Mouse (Mus musculus): Measurements from ENCODE around the gene Atp6v1e1. TPM values are rescaled to one million over a fixed set of nuclear protein-coding genes. Genes with fewer than 3 reads are reported as not detected.
"Not testable (repeated sequence)": the region's sequence is repeated elsewhere in the genome, so short reads cannot be mapped to it uniquely, and the experiment has no call there.

Atp6v1e1 gene
- polyA plus RNA-seq, 1 experiment from 2014 or later = 130 TPM

GRCm38 (mm10) chr6:120819294-120819693 lies 3.3 kb downstream of the Atp6v1e1 start:
- Histone ChIP-seq H3K9ac (no peak overlapping the region), H3K4me2 (no peak overlapping the region), H3K4me1 (replicated peaks) (peaks cover 17% of the 10 kb centered on the region), H3K9me3 (replicated peaks) (no peaks in the 10 kb centered on the region), H3K36me3 (peaks cover 26% of the 10 kb centered on the region), H3K27ac (no peak overlapping the region), H3K4me3 (no peak overlapping the region), H3K27me3 (no peaks in the 10 kb centered on the region)
- WGBS = 98% methylated on average over 2 of the region's 2 CpGs
- ATAC-seq (replicated peaks; ENCODE audit: insufficient number of reproducible peaks, insufficient read depth, low FRiP score, low read depth) = no peak

DNA sequence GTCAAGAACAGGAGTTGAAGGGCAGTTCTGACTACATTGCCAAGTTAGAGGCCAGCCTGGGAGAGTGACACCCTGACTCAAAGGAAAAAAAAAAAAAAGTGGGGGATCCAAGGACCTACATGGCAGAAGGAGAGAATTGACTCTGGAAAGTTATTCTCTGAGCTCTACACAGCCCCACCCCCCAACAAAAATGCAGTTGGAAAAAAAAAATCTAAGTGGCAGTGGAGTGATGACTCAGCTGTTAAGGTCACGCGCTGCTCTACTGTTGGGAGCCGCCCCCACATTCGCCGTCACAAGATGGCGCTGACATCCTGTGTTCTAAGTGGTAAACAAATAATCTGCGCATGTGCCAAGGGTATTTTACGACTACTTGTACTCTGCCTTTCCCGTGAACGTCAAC lies 10.6 kb downstream of the Atp6v1e1 start:
- H3K4me1 ChIP-seq (replicated peaks); ATAC-seq (replicated peaks; ENCODE audit: insufficient number of reproducible peaks, insufficient read depth, low FRiP score, low read depth); H3K9me3 ChIP-seq (replicated peaks); H3K4me2 ChIP-seq; H3K4me3 ChIP-seq; H3K9ac ChIP-seq; H3K27ac ChIP-seq; H3K27me3 ChIP-seq: not testable (repeated sequence)
- 97% methylated on average over 10 of the region's 10 CpGs for WGBS
- peaks cover 43% of the 10 kb centered on the region for H3K36me3 ChIP-seq

GRCm38 (mm10) chr6:120807738-120808081 lies 14.9 kb downstream of the Atp6v1e1 start:
- Histone ChIP-seq H3K36me3 (peaks cover 83% of the 10 kb centered on the region), H3K9me3 (replicated peaks) (no peaks in the 10 kb centered on the region), H3K27ac (no peak overlapping the region), H3K4me2 (no peak overlapping the region), H3K4me3 (no peak overlapping the region), H3K27me3 (no peaks in the 10 kb centered on the region), H3K4me1 (replicated peaks) (no peaks in the 10 kb centered on the region), H3K9ac (no peak overlapping the region)
- 83% methylated on average over 4 of the region's 4 CpGs for whole genome bisulfite sequencing
- no peak for ATAC-seq (replicated peaks; ENCODE audit: insufficient number of reproducible peaks, insufficient read depth, low FRiP score, low read depth)

DNA sequence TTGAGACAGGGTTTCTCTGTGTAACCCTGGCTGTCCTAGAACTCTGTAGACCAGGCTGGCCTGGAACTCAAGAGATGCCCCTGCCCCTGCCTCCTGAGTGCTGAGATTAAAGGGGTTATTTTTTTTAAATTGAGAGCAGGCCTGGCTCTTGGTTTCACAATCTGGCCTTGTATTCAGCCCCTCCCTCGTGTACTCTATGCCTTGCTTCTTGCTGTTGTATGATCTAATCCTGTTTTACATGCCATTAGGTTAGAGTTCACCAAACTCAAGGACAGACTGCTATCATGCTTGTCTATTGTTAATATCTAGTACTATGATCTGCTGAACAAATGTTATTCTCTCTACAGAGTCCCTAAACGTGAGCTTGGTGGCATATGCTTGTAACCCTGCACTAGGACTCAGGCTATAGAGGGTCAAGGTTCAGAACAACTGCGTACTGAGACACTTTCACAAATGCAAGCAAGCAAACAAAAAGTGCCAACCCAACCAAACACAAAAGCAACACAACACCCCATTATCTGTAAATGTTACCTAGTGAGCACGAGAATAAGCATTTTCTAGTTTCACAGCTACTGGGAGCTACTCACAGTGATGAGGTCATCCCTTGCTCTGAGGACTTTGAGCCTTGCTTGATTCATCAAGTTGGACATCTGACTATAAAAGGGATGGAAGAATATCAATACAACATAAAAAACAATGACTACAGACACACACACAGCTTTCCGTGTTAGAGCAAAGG lies 15.4 kb downstream of the Atp6v1e1 start:
- 77% methylated on average over 5 of the region's 5 CpGs for WGBS
- no peak overlapping the region for H3K4me3 ChIP-seq
- peaks cover 88% of the 10 kb centered on the region for H3K36me3 ChIP-seq
- H3K4me1 ChIP-seq (replicated peaks) = no peaks in the 10 kb centered on the region
- no peaks in the 10 kb centered on the region for H3K9me3 ChIP-seq (replicated peaks)
- no peak overlapping the region for H3K27ac ChIP-seq
- no peak overlapping the region for H3K4me2 ChIP-seq
- H3K27me3 ChIP-seq = no peaks in the 10 kb centered on the region
- no peak overlapping the region for H3K9ac ChIP-seq
- ATAC-seq (replicated peaks; ENCODE audit: insufficient number of reproducible peaks, insufficient read depth, low FRiP score, low read depth) = no peak

GRCm38 (mm10) chr6:120799581-120800041 lies 23.0 kb downstream of the Atp6v1e1 start:
- WGBS = 81% methylated on average over 4 of the region's 4 CpGs
- Histone ChIP-seq H3K4me1 (replicated peaks) (no peaks in the 10 kb centered on the region), H3K27ac (no peak overlapping the region), H3K4me2 (no peak overlapping the region), H3K36me3 (peaks cover 95% of the 10 kb centered on the region), H3K9me3 (replicated peaks) (no peaks in the 10 kb centered on the region), H3K4me3 (no peak overlapping the region), H3K27me3 (no peaks in the 10 kb centered on the region), H3K9ac (no peak overlapping the region)
- no peak for ATAC-seq (replicated peaks; ENCODE audit: insufficient number of reproducible peaks, insufficient read depth, low FRiP score, low read depth)

DNA sequence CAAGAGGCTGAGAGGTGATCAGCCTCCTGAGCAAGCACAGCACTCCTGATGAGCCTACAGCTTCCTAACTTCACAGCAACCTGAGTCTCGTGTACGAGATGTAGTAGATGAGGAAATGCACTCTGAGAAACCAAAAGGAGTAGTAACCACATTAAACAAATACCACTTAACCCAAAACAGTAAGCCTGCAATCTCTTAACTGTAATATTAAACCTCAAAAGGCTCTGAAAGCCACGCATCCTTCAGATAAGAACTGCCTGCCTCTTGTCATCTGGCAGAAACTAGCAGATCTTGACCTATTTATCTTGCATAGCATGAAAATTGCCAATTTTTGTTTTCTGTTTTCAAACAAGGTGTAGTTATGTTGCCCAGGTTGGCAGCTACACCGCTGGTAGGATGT lies 23.7 kb downstream of the Atp6v1e1 start:
- no peak overlapping the region for H3K9ac ChIP-seq
- H3K9me3 ChIP-seq (replicated peaks) = no peaks in the 10 kb centered on the region
- WGBS = 82% methylated on average over 4 of the region's 4 CpGs
- no peaks in the 10 kb centered on the region for H3K4me1 ChIP-seq (replicated peaks)
- H3K27ac ChIP-seq = no peak overlapping the region
- no peak for ATAC-seq (replicated peaks; ENCODE audit: insufficient number of reproducible peaks, insufficient read depth, low FRiP score, low read depth)
- no peaks in the 10 kb centered on the region for H3K27me3 ChIP-seq
- H3K4me2 ChIP-seq = no peak overlapping the region
- no peak overlapping the region for H3K4me3 ChIP-seq
- peaks cover 95% of the 10 kb centered on the region for H3K36me3 ChIP-seq

DNA sequence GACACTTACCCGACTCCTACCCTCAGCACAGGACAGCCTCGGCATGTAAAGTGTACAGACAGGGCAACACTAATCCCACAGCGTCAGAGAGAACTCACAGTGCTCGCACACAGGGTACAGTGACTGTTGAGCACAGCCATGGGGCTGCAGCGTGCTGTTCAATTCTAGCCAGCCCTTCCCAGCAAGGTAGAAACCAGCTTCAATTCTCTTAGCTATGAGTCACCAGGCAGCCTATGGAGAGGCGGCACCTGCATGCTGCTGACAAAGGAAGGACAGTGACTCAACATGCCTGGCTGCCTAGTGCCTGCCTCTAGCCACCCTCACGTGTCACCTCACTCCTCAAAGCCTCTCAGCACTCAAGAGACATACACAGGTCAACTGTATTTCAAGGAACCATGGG lies 24.6 kb downstream of the Atp6v1e1 start:
- no peaks in the 10 kb centered on the region for H3K27me3 ChIP-seq
- H3K27ac ChIP-seq = no peak overlapping the region
- no peaks in the 10 kb centered on the region for H3K4me1 ChIP-seq (replicated peaks)
- H3K4me2 ChIP-seq = no peak overlapping the region
- ATAC-seq (replicated peaks; ENCODE audit: insufficient number of reproducible peaks, insufficient read depth, low FRiP score, low read depth) = no peak
- H3K36me3 ChIP-seq = peaks cover 95% of the 10 kb centered on the region
- H3K9me3 ChIP-seq (replicated peaks) = no peaks in the 10 kb centered on the region
- WGBS = 70% methylated on average over 7 of the region's 7 CpGs
- H3K9ac ChIP-seq = no peak overlapping the region
- no peak overlapping the region for H3K4me3 ChIP-seq

DNA sequence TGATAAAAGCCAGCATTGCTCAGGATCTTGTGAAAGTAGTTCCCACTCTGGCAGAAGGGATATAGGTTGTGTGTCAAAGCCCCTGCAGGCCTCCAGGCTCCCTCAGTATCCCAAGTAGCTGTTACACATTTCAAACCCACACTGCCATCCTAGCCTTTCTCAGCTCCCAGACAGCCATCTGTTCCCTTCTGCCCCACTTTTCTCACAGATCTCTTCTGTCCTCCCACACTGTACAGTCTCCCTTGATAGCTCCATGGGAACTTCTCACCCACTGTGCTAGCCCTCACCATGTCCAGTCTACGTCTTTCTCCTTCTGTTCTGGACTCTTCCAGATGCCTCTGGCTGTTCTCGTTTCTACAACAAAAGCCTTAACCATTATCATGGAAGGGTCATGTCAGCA lies 26.5 kb downstream of the Atp6v1e1 start:
- WGBS = 80% methylated on average over 2 of the region's 2 CpGs
- no peaks in the 10 kb centered on the region for H3K4me1 ChIP-seq (replicated peaks)
- peaks cover 87% of the 10 kb centered on the region for H3K36me3 ChIP-seq
- H3K4me2 ChIP-seq = no peak overlapping the region
- no peak for ATAC-seq (replicated peaks; ENCODE audit: insufficient number of reproducible peaks, insufficient read depth, low FRiP score, low read depth)
- H3K9me3 ChIP-seq (replicated peaks) = no peaks in the 10 kb centered on the region
- no peak overlapping the region for H3K27ac ChIP-seq
- H3K27me3 ChIP-seq = no peaks in the 10 kb centered on the region
- no peak overlapping the region for H3K4me3 ChIP-seq
- no peak overlapping the region for H3K9ac ChIP-seq

DNA sequence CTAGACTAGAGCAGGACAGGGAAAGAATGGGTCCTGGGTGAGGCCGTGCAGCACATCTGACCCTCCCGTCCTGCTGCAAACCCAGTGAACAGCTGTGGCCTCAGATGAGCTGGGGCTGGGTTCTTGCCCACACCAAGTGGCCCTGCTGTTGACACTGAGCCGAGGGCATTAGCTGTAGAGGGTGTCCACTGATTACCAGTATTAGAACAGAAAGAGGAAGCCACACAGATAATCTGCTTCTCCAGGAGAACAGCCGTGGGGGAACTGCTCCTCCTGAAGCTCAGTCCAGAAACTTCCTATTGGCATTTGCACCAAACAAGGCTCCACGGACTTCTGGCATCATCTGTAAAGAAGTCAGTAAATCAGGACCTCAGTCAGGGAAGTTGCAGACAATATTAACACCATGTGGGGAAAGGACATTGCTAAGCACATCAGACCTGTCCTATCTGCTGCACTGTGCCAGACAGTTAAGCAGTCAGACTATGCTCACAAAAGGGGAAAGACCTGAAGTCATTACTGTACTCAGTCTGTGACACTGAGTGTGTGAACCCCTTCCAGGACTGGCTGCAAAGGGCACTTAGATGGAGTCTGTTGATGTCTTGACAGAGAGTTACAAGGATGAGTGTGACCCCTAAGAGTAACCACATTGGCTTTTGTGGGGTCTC lies 27.0 kb downstream of the Atp6v1e1 start:
- H3K4me1 ChIP-seq (replicated peaks) = no peaks in the 10 kb centered on the region
- no peak for ATAC-seq (replicated peaks; ENCODE audit: insufficient number of reproducible peaks, insufficient read depth, low FRiP score, low read depth)
- WGBS = 60% methylated on average over 5 of the region's 5 CpGs

DNA sequence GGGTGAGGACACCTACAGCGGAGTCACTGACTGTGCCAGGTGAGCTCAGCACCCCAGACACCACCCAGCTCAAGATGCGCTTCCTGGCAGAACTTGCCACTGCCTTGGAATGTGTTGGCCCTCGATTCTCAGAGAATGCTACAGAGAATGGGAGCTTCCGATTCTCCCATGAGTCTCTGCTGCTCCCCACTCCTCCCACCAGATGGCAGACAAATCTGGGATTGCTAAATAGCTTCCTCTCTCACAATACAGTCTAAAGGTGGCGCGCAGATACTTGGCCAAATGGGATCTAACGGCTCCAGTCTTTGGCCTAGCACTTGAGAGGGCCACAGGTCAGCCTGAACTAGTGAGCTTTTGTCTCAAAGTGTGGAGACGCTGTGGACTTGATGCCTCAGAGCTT lies 29.6 kb downstream of the Atp6v1e1 start:
- ATAC-seq (replicated peaks; ENCODE audit: insufficient number of reproducible peaks, insufficient read depth, low FRiP score, low read depth) = no peak
- Histone ChIP-seq H3K4me3 (no peak overlapping the region), H3K9me3 (replicated peaks) (no peaks in the 10 kb centered on the region), H3K4me1 (replicated peaks) (no peaks in the 10 kb centered on the region), H3K36me3 (peaks cover 58% of the 10 kb centered on the region), H3K27me3 (no peaks in the 10 kb centered on the region), H3K9ac (no peak overlapping the region), H3K4me2 (no peak overlapping the region), H3K27ac (no peak overlapping the region)
- WGBS = 88% methylated on average over 8 of the region's 8 CpGs

More for the DNA sequence above, 27.0 kb downstream of the Atp6v1e1 start:
- Histone ChIP-seq H3K9ac (no peak overlapping the region), H3K36me3 (peaks cover 82% of the 10 kb centered on the region), H3K27ac (no peak overlapping the region), H3K4me2 (no peak overlapping the region), H3K27me3 (no peaks in the 10 kb centered on the region), H3K9me3 (replicated peaks) (no peaks in the 10 kb centered on the region), H3K4me3 (no peak overlapping the region)

GRCm38 (mm10) chr6:120790717-120791116 lies 31.9 kb downstream of the Atp6v1e1 start:
- Histone ChIP-seq H3K4me3 (no peak overlapping the region), H3K9ac (no peak overlapping the region), H3K4me1 (replicated peaks) (no peaks in the 10 kb centered on the region), H3K36me3 (peaks cover 37% of the 10 kb centered on the region; the same call in 1 of the 2 replicates), H3K4me2 (no peak overlapping the region), H3K27ac (no peak overlapping the region), H3K9me3 (replicated peaks) (no peaks in the 10 kb centered on the region), H3K27me3 (no peaks in the 10 kb centered on the region)
- ATAC-seq (replicated peaks; ENCODE audit: insufficient number of reproducible peaks, insufficient read depth, low FRiP score, low read depth) = no peak
- 73% methylated on average over 5 of the region's 5 CpGs for whole genome bisulfite sequencing

DNA sequence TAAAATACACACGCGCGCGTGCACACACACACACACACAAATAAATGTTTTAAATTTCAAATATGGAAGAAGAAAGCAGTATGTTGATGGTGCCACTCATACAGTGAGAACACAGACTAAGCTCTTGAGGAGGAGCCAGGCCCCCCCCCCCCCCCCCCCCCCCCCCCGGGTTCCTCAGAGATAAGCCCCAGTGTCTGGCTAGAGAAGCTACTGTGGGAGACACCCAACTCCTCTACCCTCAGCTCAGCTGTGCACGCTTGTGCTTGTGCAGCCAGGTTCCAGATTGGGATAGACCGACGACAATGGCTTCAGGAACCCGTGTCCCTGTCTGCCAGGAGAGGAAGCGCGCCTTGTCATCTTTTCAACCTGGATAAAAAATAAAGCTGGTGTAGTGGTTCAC lies 32.4 kb downstream of the Atp6v1e1 start:
- H3K36me3 ChIP-seq = peaks cover 31% of the 10 kb centered on the region; the same call in 1 of the 2 replicates
- H3K27ac ChIP-seq = no peak overlapping the region
- ATAC-seq (replicated peaks; ENCODE audit: insufficient number of reproducible peaks, insufficient read depth, low FRiP score, low read depth) = no peak
- H3K27me3 ChIP-seq = no peaks in the 10 kb centered on the region
- no peak overlapping the region for H3K4me2 ChIP-seq
- H3K9me3 ChIP-seq (replicated peaks) = no peaks in the 10 kb centered on the region
- 67% methylated on average over 11 of the region's 11 CpGs for WGBS
- no peak overlapping the region for H3K9ac ChIP-seq
- no peaks in the 10 kb centered on the region for H3K4me1 ChIP-seq (replicated peaks)
- no peak overlapping the region for H3K4me3 ChIP-seq
